Mouse (Mus musculus) ovary, postnatal 10 days (tissue): ENCODE measurements around the gene Atg101.
A peak's percentile ranks its signal among the peaks of the same experiment; 100 is the strongest.

Experiments used
- DNase-seq: peaks from one replicate; pipeline ENCODE4 v3.0.0; 2022; ENCODE audit warnings: low spot score

Gene Atg101

GRCm38 (mm10) chr15:101339537-101339936 lies 55.5 kb downstream of the Atg101 start:
- peak; percentile 59 for DNase-seq
